Mouse (Mus musculus) testis, adult 2 months (tissue): ENCODE results near the gene Ccdc134.

Experiments used
- CTCF ChIP-seq: fragments of 200-500 bp; IDR thresholded peaks from 2 replicates; pipeline ENCODE4 v1.5.1; 2012; ENCODE audit warnings: low read depth, mild to moderate bottlenecking, inconsistent platforms, low read length, moderate library complexity; ENCODE audit not compliant: control insufficient read depth, insufficient read depth, insufficient replicate concordance
- POLR2A ChIP-seq: fragments of 200-500 bp; IDR thresholded peaks from 2 replicates; pipeline ENCODE4 v1.6.1; 2012; ENCODE audit warnings: low read depth, mild to moderate bottlenecking, inconsistent platforms, low read length, moderate library complexity; ENCODE audit not compliant: control insufficient read depth

GRCm38 (mm10) chr15:82140355-82140754 is 12.6 kb downstream of the Ccdc134 start:
- TF ChIP-seq CTCF = no peak
- no peak for TF ChIP-seq POLR2A
